Mouse (Mus musculus) fat pad, adult 2 months (tissue): Measurements from ENCODE around the gene Caprin2.
"Not testable (repeated sequence)": the region's sequence is repeated elsewhere in the genome, so short reads cannot be mapped to it uniquely, and the experiment has no call there.

Source experiments
- DNase-seq: peaks from one replicate; pipeline ENCODE4 v3.0.0-alpha.2; 2011; ENCODE audit warnings: low read depth, low spot score; ENCODE audit errors: extremely low read depth

Caprin2 gene

GRCm38 (mm10) chr6:148895773-148896506 lies at the start of gene Caprin2:
Gene Caprin2, minus strand, starts transcription at chr6:148896237.
- no peak for DNase-seq

- no peak for DNase-seq
These were observed 48.9 kb upstream of the Caprin2 start for GRCm38 (mm10) chr6:148944767-148945508.

- no peak for DNase-seq
These were observed 48.3 kb upstream of the Caprin2 start for GRCm38 (mm10) chr6:148944344-148944766.

GRCm38 (mm10) chr6:148943695-148944094 lies 47.7 kb upstream of the Caprin2 start:
- no peak for DNase-seq

- peak; percentile 61 for DNase-seq
These were observed 46.4 kb upstream of the Caprin2 start for GRCm38 (mm10) chr6:148942406-148942805.

GRCm38 (mm10) chr6:148941880-148942279 lies 45.8 kb upstream of the Caprin2 start:
- DNase-seq, result no peak

GRCm38 (mm10) chr6:148940383-148940782 lies 44.3 kb upstream of the Caprin2 start:
- DNase-seq, result not testable (repeated sequence)

- no peak for DNase-seq
These were observed 41.7 kb upstream of the Caprin2 start for GRCm38 (mm10) chr6:148937693-148938092.

GRCm38 (mm10) chr6:148934961-148935590 lies 39.0 kb upstream of the Caprin2 start:
- no peak for DNase-seq

GRCm38 (mm10) chr6:148931281-148931680 lies 35.2 kb upstream of the Caprin2 start:
- DNase-seq, result no peak

- DNase-seq, result no peak
These were observed 22.9 kb upstream of the Caprin2 start for GRCm38 (mm10) chr6:148918841-148919398.

GRCm38 (mm10) chr6:148917672-148918071 lies 21.6 kb upstream of the Caprin2 start:
- DNase-seq, result no peak

- DNase-seq, result no peak
These were observed 20.8 kb upstream of the Caprin2 start for GRCm38 (mm10) chr6:148916817-148917216.

GRCm38 (mm10) chr6:148913938-148914337 lies 17.9 kb upstream of the Caprin2 start:
- DNase-seq, result no peak

- not testable (repeated sequence) for DNase-seq
These were observed 15.9 kb upstream of the Caprin2 start for GRCm38 (mm10) chr6:148911906-148912305.

GRCm38 (mm10) chr6:148906958-148907357 lies 10.9 kb upstream of the Caprin2 start:
- DNase-seq, result no peak

GRCm38 (mm10) chr6:148902728-148903127 lies 6.7 kb upstream of the Caprin2 start:
- no peak for DNase-seq

GRCm38 (mm10) chr6:148896507-148896851 lies 442 bp upstream of the Caprin2 start:
- peak; percentile 47 for DNase-seq

- DNase-seq, result no peak
These were observed 907 bp downstream of the Caprin2 start for GRCm38 (mm10) chr6:148894888-148895772.

- no peak for DNase-seq
These were observed 22.1 kb downstream of the Caprin2 start for GRCm38 (mm10) chr6:148873911-148874310.

GRCm38 (mm10) chr6:148845629-148846028 lies 50.4 kb downstream of the Caprin2 start:
- DNase-seq, result no peak
